Mouse (Mus musculus): ENCODE data around the gene Ect2l. TPM values are rescaled to one million over a fixed set of nuclear protein-coding genes. Genes with fewer than 3 reads are reported as not detected.

Ect2l gene
- polyA plus RNA-seq, 1 experiment from 2014 or later, result 0.12 TPM

DNA sequence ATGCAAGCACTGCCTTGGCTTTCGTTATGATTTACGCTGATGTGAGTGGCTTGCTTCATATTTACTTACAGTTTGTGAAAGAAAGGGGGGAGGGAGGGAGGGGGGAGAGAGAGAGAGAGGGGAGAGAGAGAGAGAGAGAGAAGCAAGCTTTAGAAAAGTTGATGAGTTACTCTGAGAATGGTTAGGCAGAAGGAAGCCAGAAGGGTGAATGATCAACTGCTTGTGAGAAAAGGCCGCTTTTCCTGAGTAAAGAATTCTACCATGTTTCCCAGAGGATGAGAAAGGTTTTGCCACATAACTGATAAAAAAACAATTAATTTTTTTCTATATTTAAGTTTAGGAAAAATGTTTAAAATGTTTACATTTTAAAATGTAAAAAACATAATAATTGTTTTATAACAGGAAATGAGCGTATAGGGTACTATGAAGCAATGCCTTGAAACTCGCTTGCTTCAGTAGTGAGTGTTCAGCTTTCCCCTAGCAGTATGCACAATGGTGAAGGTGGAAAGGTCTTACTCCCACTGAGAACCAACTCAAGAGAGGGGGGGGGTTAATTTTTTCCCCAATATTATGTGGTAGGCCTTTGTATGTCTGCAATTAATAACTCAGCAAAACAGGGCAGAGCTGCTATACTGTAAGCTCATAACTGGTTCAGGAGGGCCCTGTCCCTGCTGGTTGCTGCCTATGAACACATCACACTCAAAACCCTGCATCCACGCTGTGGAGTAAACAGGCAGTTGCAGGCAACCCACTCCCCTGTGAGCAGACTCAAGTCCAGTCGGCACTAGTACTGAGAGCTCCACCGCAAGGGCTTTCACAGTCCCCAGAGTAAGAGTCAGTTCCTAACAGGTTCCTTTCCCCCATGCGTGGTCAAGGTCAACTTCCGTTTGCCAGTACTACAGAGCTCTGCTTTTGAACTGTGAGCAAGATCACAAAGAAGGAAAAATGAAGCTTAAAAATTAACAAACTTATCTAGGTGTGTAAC, 78.7 kb downstream of the Ect2l start:
- WGBS, result 84% methylated on average over 10 of the region's 10 CpGs
- no peak overlapping the region for H3K4me2 ChIP-seq (replicated peaks; ENCODE audit: low read depth, low read length)
- no peak overlapping the region for H3K4me3 ChIP-seq (ENCODE audit: low read depth, low read length)
- H3K9me3 ChIP-seq (ENCODE audit: control insufficient read depth, low read length), result no peaks in the 10 kb centered on the region
- no peak overlapping the region for H3K27ac ChIP-seq (ENCODE audit: low read depth, low read length)
- no peaks in the 10 kb centered on the region for H3K4me1 ChIP-seq (replicated peaks; ENCODE audit: control insufficient read depth, insufficient read depth, low read length)
- H3K36me3 ChIP-seq (ENCODE audit: control insufficient read depth, insufficient read depth, low read length), result no peaks in the 10 kb centered on the region
- H3K27me3 ChIP-seq (ENCODE audit: control insufficient read depth, insufficient read depth, low read length), result no peaks in the 10 kb centered on the region
- DNase-seq (ENCODE audit: low spot score) (no peak), ATAC-seq (ENCODE audit: low FRiP score) (no peak)
- H3K9ac ChIP-seq (ENCODE audit: low read depth, low read length), result no peak overlapping the region

DNA sequence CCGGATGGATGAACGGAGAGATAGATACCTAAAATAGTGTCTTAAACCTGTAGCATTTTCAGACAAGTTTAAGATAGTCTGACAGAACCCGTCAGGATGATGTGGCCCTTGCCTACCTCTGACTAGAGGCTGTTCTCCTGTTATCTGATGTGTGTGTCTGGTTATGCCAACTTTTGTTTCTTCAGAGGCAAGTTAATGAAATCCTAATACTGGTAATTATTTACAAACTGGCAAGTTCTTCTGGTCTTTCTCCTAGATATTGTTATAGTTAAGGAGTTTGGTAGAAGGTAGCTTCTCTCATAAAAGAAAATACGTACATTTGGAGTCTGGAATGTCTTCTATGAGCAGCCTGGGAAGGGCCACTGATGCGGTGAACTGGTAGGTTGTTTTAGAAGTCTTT, 80.4 kb downstream of the Ect2l start:
- Histone ChIP-seq H3K4me1 (replicated peaks; ENCODE audit: control insufficient read depth, insufficient read depth, low read length) (no peaks in the 10 kb centered on the region), H3K4me2 (replicated peaks; ENCODE audit: low read depth, low read length) (no peak overlapping the region), H3K4me3 (ENCODE audit: low read depth, low read length) (no peak overlapping the region), H3K36me3 (ENCODE audit: control insufficient read depth, insufficient read depth, low read length) (no peaks in the 10 kb centered on the region), H3K27ac (ENCODE audit: low read depth, low read length) (no peak overlapping the region), H3K9me3 (ENCODE audit: control insufficient read depth, low read length) (no peaks in the 10 kb centered on the region), H3K27me3 (ENCODE audit: control insufficient read depth, insufficient read depth, low read length) (no peaks in the 10 kb centered on the region), H3K9ac (ENCODE audit: low read depth, low read length) (no peak overlapping the region)
- DNase-seq (ENCODE audit: low spot score) (no peak), ATAC-seq (ENCODE audit: low FRiP score) (no peak)
- 92% methylated on average over 5 of the region's 5 CpGs for WGBS

DNA sequence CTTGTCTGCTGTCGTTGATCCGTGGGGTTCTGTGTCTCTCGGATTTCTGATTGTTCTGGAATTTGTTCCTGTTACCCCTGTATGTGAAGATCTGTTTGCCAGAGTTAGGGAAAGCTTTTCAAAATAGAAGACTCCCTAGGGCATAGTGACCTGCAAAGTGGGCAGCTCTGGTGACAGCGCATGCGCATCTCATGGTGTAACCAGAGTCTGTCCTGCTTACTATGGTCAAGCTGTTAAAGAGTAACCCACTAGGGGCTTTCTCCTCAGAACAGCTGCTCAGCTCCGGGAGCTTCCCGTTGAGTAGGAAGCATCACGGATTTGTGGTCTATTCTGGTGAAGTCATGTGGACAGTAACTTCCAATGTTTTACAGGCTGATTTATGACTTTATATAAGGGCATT, 92.4 kb downstream of the Ect2l start:
- H3K4me1 ChIP-seq (replicated peaks; ENCODE audit: control insufficient read depth, insufficient read depth, low read length), result no peaks in the 10 kb centered on the region
- 69% methylated on average over 8 of the region's 8 CpGs for WGBS
- H3K9me3 ChIP-seq (ENCODE audit: control insufficient read depth, low read length), result no peaks in the 10 kb centered on the region
- H3K4me2 ChIP-seq (replicated peaks; ENCODE audit: low read depth, low read length), result no peak overlapping the region
- H3K9ac ChIP-seq (ENCODE audit: low read depth, low read length), result no peak overlapping the region
- DNase-seq (ENCODE audit: low spot score) (no peak), ATAC-seq (ENCODE audit: low FRiP score) (no peak)
- H3K4me3 ChIP-seq (ENCODE audit: low read depth, low read length), result no peak overlapping the region
- no peaks in the 10 kb centered on the region for H3K27me3 ChIP-seq (ENCODE audit: control insufficient read depth, insufficient read depth, low read length)
- H3K27ac ChIP-seq (ENCODE audit: low read depth, low read length), result no peak overlapping the region
- peaks cover 9% of the 10 kb centered on the region; the same call in 1 of the 2 replicates for H3K36me3 ChIP-seq (ENCODE audit: control insufficient read depth, insufficient read depth, low read length)

DNA sequence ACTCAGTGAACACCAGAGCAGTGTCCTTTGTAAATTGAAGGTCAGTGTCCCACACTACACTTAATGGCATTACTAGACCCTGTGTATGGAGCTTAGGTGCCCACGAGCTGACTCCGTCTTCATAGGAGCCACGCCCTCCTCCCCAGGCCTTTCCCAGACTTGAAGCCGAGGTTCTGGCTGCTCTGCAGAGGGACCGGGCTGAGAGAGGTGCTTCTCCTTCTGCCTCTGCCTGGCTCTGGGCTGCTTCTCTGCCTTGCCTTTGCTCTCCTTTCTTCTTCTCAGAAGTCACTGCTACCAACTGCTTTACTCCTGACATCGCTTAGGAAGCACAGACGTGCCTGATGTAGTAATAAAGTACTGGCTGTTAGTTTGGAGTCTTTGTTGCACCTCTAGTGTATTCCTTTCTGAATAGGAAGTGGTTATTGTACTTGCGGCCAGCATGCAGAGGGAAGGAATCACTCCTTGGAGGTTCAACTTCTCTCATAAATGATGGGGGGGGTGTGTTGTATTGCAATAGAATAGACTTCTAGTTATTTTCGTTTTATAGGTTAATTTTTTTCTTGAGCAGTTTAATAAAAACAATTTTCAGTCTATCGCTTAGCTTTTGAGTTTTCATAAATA, 97.1 kb downstream of the Ect2l start:
- Histone ChIP-seq H3K4me1 (replicated peaks; ENCODE audit: control insufficient read depth, insufficient read depth, low read length) (no peaks in the 10 kb centered on the region), H3K36me3 (ENCODE audit: control insufficient read depth, insufficient read depth, low read length) (no peaks in the 10 kb centered on the region), H3K9me3 (ENCODE audit: control insufficient read depth, low read length) (no peaks in the 10 kb centered on the region), H3K27me3 (ENCODE audit: control insufficient read depth, insufficient read depth, low read length) (no peaks in the 10 kb centered on the region), H3K4me2 (replicated peaks; ENCODE audit: low read depth, low read length) (no peak overlapping the region), H3K4me3 (ENCODE audit: low read depth, low read length) (no peak overlapping the region), H3K27ac (ENCODE audit: low read depth, low read length) (no peak overlapping the region), H3K9ac (ENCODE audit: low read depth, low read length) (no peak overlapping the region)
- DNase-seq (ENCODE audit: low spot score) (no peak), ATAC-seq (ENCODE audit: low FRiP score) (no peak)
- 86% methylated on average over 10 of the region's 10 CpGs for WGBS

DNA sequence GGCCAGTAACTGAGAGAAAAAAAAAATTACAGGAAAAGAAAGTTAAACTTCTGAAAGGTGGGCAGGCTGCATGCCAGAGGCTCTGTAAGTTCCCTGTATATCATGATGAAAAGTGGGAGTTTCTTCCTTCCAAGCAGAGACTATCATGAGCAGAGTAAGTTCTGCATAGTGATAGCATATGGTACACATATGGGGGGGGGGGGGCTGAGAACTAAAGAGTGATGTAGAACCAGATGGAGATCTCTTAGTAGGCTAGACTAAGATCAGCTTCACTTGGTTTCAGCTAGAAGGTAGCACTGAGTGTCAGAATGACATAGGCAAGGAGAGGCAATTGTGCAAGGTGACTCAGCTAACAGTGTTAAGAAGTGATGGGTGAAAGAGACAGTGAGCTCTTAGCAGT, 99.8 kb downstream of the Ect2l start:
- no peak overlapping the region for H3K9ac ChIP-seq (ENCODE audit: low read depth, low read length)
- no peaks in the 10 kb centered on the region for H3K4me1 ChIP-seq (replicated peaks; ENCODE audit: control insufficient read depth, insufficient read depth, low read length)
- H3K27ac ChIP-seq (ENCODE audit: low read depth, low read length), result no peak overlapping the region
- ATAC-seq (ENCODE audit: low FRiP score), result no peak
- no peaks in the 10 kb centered on the region for H3K9me3 ChIP-seq (ENCODE audit: control insufficient read depth, low read length)
- H3K27me3 ChIP-seq (ENCODE audit: control insufficient read depth, insufficient read depth, low read length), result no peaks in the 10 kb centered on the region
- H3K4me3 ChIP-seq (ENCODE audit: low read depth, low read length), result no peak overlapping the region
- H3K36me3 ChIP-seq (ENCODE audit: control insufficient read depth, insufficient read depth, low read length), result no peaks in the 10 kb centered on the region
- DNase-seq (ENCODE audit: low spot score), result no peak
- H3K4me2 ChIP-seq (replicated peaks; ENCODE audit: low read depth, low read length), result no peak overlapping the region

DNA sequence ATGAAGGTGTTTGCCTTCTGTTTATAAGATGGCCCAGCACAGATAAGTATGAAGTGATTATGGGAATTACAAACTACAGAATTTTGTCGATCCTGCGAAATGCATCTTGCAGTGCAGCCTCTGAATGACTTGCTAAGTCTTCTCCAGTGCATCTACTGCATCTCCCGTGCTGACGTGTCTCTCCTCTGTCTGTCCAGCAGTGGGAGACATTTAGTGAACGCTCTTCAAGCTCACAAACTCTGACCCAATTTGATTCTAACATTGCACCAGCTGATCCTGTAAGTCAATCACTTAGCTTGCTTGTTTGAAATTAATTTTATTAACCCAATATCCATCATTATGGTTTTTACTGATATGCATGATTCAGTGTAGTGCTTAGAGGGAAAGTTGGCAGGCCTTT, 103.2 kb downstream of the Ect2l start:
- H3K9me3 ChIP-seq (ENCODE audit: control insufficient read depth, low read length), result no peaks in the 10 kb centered on the region
- ATAC-seq (ENCODE audit: low FRiP score) (no peak), DNase-seq (ENCODE audit: low spot score) (no peak)
- no peaks in the 10 kb centered on the region for H3K36me3 ChIP-seq (ENCODE audit: control insufficient read depth, insufficient read depth, low read length)
- H3K4me2 ChIP-seq (replicated peaks; ENCODE audit: low read depth, low read length), result no peak overlapping the region
- WGBS, result 83% methylated on average over 5 of the region's 5 CpGs
- no peaks in the 10 kb centered on the region for H3K4me1 ChIP-seq (replicated peaks; ENCODE audit: control insufficient read depth, insufficient read depth, low read length)
- no peak overlapping the region for H3K27ac ChIP-seq (ENCODE audit: low read depth, low read length)
- no peaks in the 10 kb centered on the region for H3K27me3 ChIP-seq (ENCODE audit: control insufficient read depth, insufficient read depth, low read length)
- no peak overlapping the region for H3K9ac ChIP-seq (ENCODE audit: low read depth, low read length)
- no peak overlapping the region for H3K4me3 ChIP-seq (ENCODE audit: low read depth, low read length)

DNA sequence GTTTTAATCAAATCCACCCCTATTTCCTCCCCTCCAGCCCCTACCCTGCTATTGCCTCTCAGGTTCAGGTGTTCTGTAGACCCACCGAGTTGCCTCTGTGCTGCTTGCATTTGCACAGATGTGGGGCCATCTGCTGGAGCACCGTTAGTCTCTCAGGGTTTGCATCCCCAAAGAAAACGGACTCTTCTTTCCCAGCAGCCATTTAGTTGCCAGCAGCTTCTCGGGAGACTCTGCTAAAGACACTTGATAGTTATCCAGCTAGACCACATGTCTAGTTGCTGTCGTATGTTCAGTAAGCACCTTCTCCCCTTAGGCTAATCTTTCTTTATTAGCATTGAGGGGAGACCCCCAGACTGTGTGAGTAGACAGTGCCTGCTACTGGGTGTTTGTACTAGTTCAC, 108.5 kb downstream of the Ect2l start:
- no peaks in the 10 kb centered on the region for H3K9me3 ChIP-seq (ENCODE audit: control insufficient read depth, low read length)
- H3K4me1 ChIP-seq (replicated peaks; ENCODE audit: control insufficient read depth, insufficient read depth, low read length), result no peaks in the 10 kb centered on the region
- H3K4me3 ChIP-seq (ENCODE audit: low read depth, low read length), result no peak overlapping the region
- WGBS, result 73% methylated on average over 5 of the region's 5 CpGs
- H3K36me3 ChIP-seq (ENCODE audit: control insufficient read depth, insufficient read depth, low read length), result no peaks in the 10 kb centered on the region
- no peak overlapping the region for H3K4me2 ChIP-seq (replicated peaks; ENCODE audit: low read depth, low read length)
- no peaks in the 10 kb centered on the region for H3K27me3 ChIP-seq (ENCODE audit: control insufficient read depth, insufficient read depth, low read length)
- no peak for DNase-seq (ENCODE audit: low spot score)
- no peak overlapping the region for H3K9ac ChIP-seq (ENCODE audit: low read depth, low read length)
- ATAC-seq (ENCODE audit: low FRiP score), result no peak
- H3K27ac ChIP-seq (ENCODE audit: low read depth, low read length), result no peak overlapping the region

DNA sequence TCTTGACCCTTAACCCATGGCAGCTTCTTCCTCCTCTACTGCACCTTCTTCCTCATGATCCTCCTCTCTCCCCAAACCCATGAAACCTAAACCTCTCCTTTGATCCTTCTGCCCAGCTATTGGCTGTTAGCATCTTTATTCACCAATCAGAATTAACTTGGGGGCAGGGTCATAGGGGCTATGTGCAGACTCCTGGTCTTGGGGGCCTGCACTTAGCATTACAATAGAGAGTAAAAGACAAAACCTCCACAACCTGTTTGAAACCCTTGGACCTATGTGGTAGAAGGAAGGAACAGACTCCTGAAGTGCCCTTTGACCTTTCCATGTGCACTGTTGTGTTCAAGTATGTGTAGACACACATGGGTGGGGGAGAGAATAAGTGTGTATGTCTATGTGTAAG, 120.0 kb downstream of the Ect2l start:
- Histone ChIP-seq H3K4me2 (replicated peaks; ENCODE audit: low read depth, low read length) (no peak overlapping the region), H3K27ac (ENCODE audit: low read depth, low read length) (no peak overlapping the region), H3K4me1 (replicated peaks; ENCODE audit: control insufficient read depth, insufficient read depth, low read length) (no peaks in the 10 kb centered on the region), H3K9ac (ENCODE audit: low read depth, low read length) (no peak overlapping the region), H3K36me3 (ENCODE audit: control insufficient read depth, insufficient read depth, low read length) (no peaks in the 10 kb centered on the region), H3K27me3 (ENCODE audit: control insufficient read depth, insufficient read depth, low read length) (no peaks in the 10 kb centered on the region), H3K4me3 (ENCODE audit: low read depth, low read length) (no peak overlapping the region), H3K9me3 (ENCODE audit: control insufficient read depth, low read length) (no peaks in the 10 kb centered on the region; the same call in 1 of the 2 replicates)
- ATAC-seq (ENCODE audit: low FRiP score) (no peak), DNase-seq (ENCODE audit: low spot score) (no peak)

DNA sequence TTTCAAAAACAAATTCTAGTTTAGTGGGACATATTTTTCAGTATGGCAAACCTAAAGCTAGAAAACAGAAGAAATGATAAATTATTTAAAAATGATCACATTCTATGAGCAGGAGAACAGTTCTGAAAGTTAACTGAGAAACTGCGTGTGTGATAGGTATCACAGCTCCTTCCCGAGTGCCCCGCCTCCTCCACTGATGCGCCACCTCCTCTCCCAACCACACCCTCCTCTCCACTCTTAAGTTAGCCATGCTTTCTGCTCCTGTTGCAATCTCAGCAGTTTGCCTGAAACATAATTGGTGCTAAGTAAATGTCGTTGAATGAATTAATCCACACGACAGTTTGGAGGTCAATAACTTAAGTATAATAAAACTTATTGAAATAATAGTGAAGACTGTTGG, 127.9 kb downstream of the Ect2l start:
- 95% methylated on average over 6 of the region's 6 CpGs for WGBS
- Histone ChIP-seq H3K36me3 (ENCODE audit: control insufficient read depth, insufficient read depth, low read length) (no peaks in the 10 kb centered on the region), H3K9me3 (ENCODE audit: control insufficient read depth, low read length) (no peaks in the 10 kb centered on the region; the same call in 1 of the 2 replicates), H3K4me2 (replicated peaks; ENCODE audit: low read depth, low read length) (no peak overlapping the region), H3K9ac (ENCODE audit: low read depth, low read length) (no peak overlapping the region), H3K27me3 (ENCODE audit: control insufficient read depth, insufficient read depth, low read length) (no peaks in the 10 kb centered on the region), H3K27ac (ENCODE audit: low read depth, low read length) (no peak overlapping the region), H3K4me3 (ENCODE audit: low read depth, low read length) (no peak overlapping the region), H3K4me1 (replicated peaks; ENCODE audit: control insufficient read depth, insufficient read depth, low read length) (no peaks in the 10 kb centered on the region)
- ATAC-seq (ENCODE audit: low FRiP score) (no peak), DNase-seq (ENCODE audit: low spot score) (no peak)

All from hindbrain, embryonic 11.5 days (tissue).